Mouse (Mus musculus) kidney, adult 2 months (tissue): ENCODE measurements around the gene Ccdc24.

Source experiments
- CTCF ChIP-seq: fragments of 200-500 bp; conservative IDR thresholded peaks from 2 replicates; pipeline ENCODE4 v1.5.1; 2011; ENCODE audit warnings: low read depth, mild to moderate bottlenecking, control low read depth, low read length, moderate library complexity, mixed read lengths; ENCODE audit not compliant: insufficient read depth, insufficient read length
- POLR2A ChIP-seq: fragments of 200-500 bp; IDR thresholded peaks from one replicate; pipeline ENCODE4 v1.6.1; 2011; ENCODE audit warnings: low read depth, low read length, control low read depth

DNA sequence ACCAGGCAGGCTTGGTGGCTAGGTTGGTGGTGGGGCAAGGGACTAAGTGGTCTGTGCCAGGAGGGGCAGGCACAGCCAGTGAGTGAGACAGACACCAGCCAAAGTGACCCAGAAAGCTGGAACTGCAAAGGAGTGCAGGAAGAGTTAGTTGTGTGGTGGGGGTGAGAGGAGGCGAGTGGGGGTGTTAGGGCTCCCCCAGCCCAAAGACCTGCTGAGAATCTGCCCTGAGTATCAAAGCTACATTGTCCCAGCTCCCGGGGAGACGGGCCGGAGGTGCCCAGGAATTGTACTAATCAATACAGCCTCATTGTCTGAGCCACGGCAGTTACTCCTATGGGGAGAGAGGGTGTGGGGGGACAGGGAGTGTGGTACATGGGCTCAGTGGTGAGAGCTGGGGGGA lies 22.9 kb downstream of the Ccdc24 start:
- no peak for TF ChIP-seq CTCF
- no peak for TF ChIP-seq POLR2A
